Mouse (Mus musculus) liver, embryonic 14 days (tissue): ENCODE measurements around the gene Lingo2. TPM values are rescaled to one million over a fixed set of nuclear protein-coding genes. Genes with fewer than 3 reads are reported as not detected.

ENCODE experiments used
- polyA plus RNA-seq: library from polyadenylated mRNA; depleted of rRNA; stranded (reverse); fragments of >200 nt; gene quantifications from 2 replicates; pipeline ENCODE4 v1.2.3, GENCODE M21; 2012; rRNA removed

Gene Lingo2
- polyA plus RNA-seq: not detected in 2 replicates

GRCm38 (mm10) chr4:36951150-36951954 lies at the start of gene Lingo2:
Gene Lingo2, minus strand, starts transcription at chr4:36951747.

